In the genomic region with DNA sequence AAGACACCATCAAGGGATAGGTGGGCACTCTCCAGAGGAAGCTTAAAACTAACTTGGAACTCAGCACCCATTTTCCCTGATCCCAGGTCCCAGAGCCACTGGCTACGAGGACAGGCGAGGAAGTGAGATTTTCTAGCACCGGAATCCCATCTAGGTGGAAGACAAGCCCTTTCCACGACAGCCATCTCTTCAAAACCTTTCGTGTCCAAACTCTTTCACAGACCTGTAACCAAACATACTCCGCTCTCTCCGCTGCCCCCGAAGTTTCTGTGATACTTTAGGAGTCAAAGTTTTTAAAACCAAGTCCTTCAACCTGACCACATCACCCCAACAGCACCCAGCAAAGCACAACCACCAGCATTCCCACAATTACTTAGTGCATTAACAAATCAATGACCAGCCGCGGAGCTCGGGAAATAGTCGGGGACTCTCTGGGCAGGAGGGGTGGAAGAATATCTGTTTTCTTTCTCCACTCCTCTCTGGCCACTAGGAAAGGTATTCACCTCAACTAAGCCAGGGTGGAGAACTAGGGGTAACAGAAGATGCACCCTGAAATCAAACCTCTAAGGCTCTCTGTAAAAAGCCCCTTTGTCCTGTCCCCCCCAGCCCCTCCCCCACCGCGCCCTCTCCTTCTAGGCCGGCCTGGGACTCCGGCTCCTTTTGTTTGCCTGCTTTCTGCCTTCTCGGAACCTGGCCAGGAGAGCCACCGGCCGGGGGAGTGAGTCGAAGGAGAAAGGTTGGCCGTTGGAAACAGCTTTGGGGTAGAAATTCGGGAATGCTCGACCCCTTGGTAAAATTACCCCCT, we compare ENCODE assay signal across 8 mouse cellular contexts. TPM values are rescaled to one million over a fixed set of nuclear protein-coding genes. Genes with fewer than 3 reads are reported as not detected.
A peak's percentile ranks its signal among the peaks of the same experiment; 100 is the strongest.
DNase-seq lines count a peak whose midpoint lies in the region; ATAC-seq and TF ChIP-seq lines count a peak whose summit lies in the region.

No protein-coding gene starts in this region.

- peak; percentile 41 for DNase-seq in liver, embryonic 11.5 days (ENCODE audit: low spot score)
- DNase-seq in liver: no peak
- peak; percentile 47 for DNase-seq in embryonic facial prominence, embryonic 11.5 days (ENCODE audit: low spot score)
- DNase-seq in spleen, postnatal 10 days (ENCODE audit: low spot score in 2 of 2): no peak
- no peak for DNase-seq in ovary, postnatal 14 days (ENCODE audit: low spot score)
- DNase-seq in layer of hippocampus, postnatal 10 days (ENCODE audit: low spot score in 2 of 2): no peak

- H3K4me3 ChIP-seq in liver, embryonic 11.5 days (ENCODE audit: low read depth, low read length): peak overlapping the region; percentile 57
- peak overlapping the region; percentile 49 for H3K4me3 ChIP-seq in embryonic facial prominence, embryonic 11.5 days (ENCODE audit: low read depth, low read length)
- H3K4me3 ChIP-seq in limb, embryonic 12.5 days (replicated peaks): peak overlapping the region; percentile 67
- peak overlapping the region; percentile 75 for H3K4me3 ChIP-seq in small intestine, adult 2 months (ENCODE audit: low read depth, low read length)

- TF ChIP-seq CTCF in small intestine, adult 2 months (IDR thresholded peaks at IDR 0.05; ENCODE audit: extremely low read depth, insufficient read length, insufficient replicate concordance, low read depth, low read length): no peak

- H3K9ac ChIP-seq in liver, embryonic 11.5 days (ENCODE audit: low read depth, low read length): peak overlapping the region; percentile 21; the same call in 1 of the 2 replicates
- peak overlapping the region; percentile 70 for H3K9ac ChIP-seq in embryonic facial prominence, embryonic 11.5 days (replicated peaks; ENCODE audit: low read length)
- H3K9ac ChIP-seq in limb, embryonic 12.5 days (replicated peaks): peak overlapping the region; percentile 75

- peak overlapping the region; percentile 85 for H3K4me2 ChIP-seq in liver, embryonic 11.5 days
- peak overlapping the region; percentile 64 for H3K4me2 ChIP-seq in embryonic facial prominence, embryonic 11.5 days (ENCODE audit: low read depth, low read length)
- H3K4me2 ChIP-seq in limb, embryonic 12.5 days: peak overlapping the region; percentile 84

- ATAC-seq in liver, embryonic 11.5 days (replicated peaks; ENCODE audit: low FRiP score): no peak
- ATAC-seq in embryonic facial prominence, embryonic 11.5 days (replicated peaks; ENCODE audit: insufficient number of reproducible peaks, low FRiP score, low TSS enrichment, low read depth): no peak; the same call in 1 of the 2 replicates
- ATAC-seq in limb, embryonic 12.5 days (ENCODE audit: insufficient number of reproducible peaks, insufficient read depth, low FRiP score, low TSS enrichment, low read depth): no peak

- no peaks in the 10 kb centered on the region for H3K9me3 ChIP-seq in liver, embryonic 11.5 days (ENCODE audit: control insufficient read depth, low read length)
- no peaks in the 10 kb centered on the region for H3K9me3 ChIP-seq in embryonic facial prominence, embryonic 11.5 days (replicated peaks; ENCODE audit: control insufficient read depth, low read length)
- H3K9me3 ChIP-seq in limb, embryonic 12.5 days: no peaks in the 10 kb centered on the region

- H3K27ac ChIP-seq in liver, embryonic 11.5 days (ENCODE audit: low read depth, low read length): no peak overlapping the region
- 0 out of 2 replicates have a peak overlapping the region, but pooled peaks have one; percentile 17 for H3K27ac ChIP-seq in embryonic facial prominence, embryonic 11.5 days (replicated peaks; ENCODE audit: low read depth, low read length)
- H3K27ac ChIP-seq in limb, embryonic 12.5 days: peak overlapping the region; percentile 87
- no peak overlapping the region for H3K27ac ChIP-seq in small intestine, adult 2 months (ENCODE audit: insufficient read depth, low read depth, low read length)

- H3K27me3 ChIP-seq in liver, embryonic 11.5 days (replicated peaks; ENCODE audit: control insufficient read depth, insufficient read depth, low read length): peaks cover 43% of the 10 kb centered on the region
- no peaks in the 10 kb centered on the region for H3K27me3 ChIP-seq in embryonic facial prominence, embryonic 11.5 days (ENCODE audit: control insufficient read depth, insufficient read depth, low read length)
- no peaks in the 10 kb centered on the region for H3K27me3 ChIP-seq in limb, embryonic 12.5 days
- no peaks in the 10 kb centered on the region; the same call in 1 of the 2 replicates for H3K27me3 ChIP-seq in small intestine, adult 2 months (ENCODE audit: control insufficient read depth, insufficient read depth, low read length)

- H3K4me1 ChIP-seq in liver, embryonic 11.5 days (replicated peaks; ENCODE audit: control insufficient read depth, insufficient read depth, low read length): peaks cover 22% of the 10 kb centered on the region
- H3K4me1 ChIP-seq in embryonic facial prominence, embryonic 11.5 days (ENCODE audit: control insufficient read depth, insufficient read depth, low read length): peaks cover 12% of the 10 kb centered on the region
- peaks cover 48% of the 10 kb centered on the region for H3K4me1 ChIP-seq in limb, embryonic 12.5 days (replicated peaks)
- H3K4me1 ChIP-seq in small intestine, adult 2 months (ENCODE audit: control insufficient read depth, insufficient read depth, insufficient read length, low read length): peaks cover 13% of the 10 kb centered on the region

- no peak for TF ChIP-seq POLR2A in small intestine, adult 2 months (IDR thresholded peaks at IDR 0.05; ENCODE audit: low read depth, low read length)

- no peaks in the 10 kb centered on the region for H3K36me3 ChIP-seq in liver, embryonic 11.5 days (ENCODE audit: control insufficient read depth, insufficient read depth, low read length)
- H3K36me3 ChIP-seq in embryonic facial prominence, embryonic 11.5 days (replicated peaks; ENCODE audit: control insufficient read depth, insufficient read depth, low read depth, low read length): no peaks in the 10 kb centered on the region
- no peaks in the 10 kb centered on the region for H3K36me3 ChIP-seq in limb, embryonic 12.5 days
- no peaks in the 10 kb centered on the region for H3K36me3 ChIP-seq in small intestine, adult 2 months (ENCODE audit: control insufficient read depth, insufficient read depth, low read length)

- WGBS in liver, embryonic 11.5 days: 5% methylated on average over 23 of the region's 23 CpGs
- under 1% methylated on average over 23 of the region's 23 CpGs for WGBS in embryonic facial prominence, embryonic 11.5 days
- under 1% methylated on average over 23 of the region's 23 CpGs for WGBS in limb, embryonic 12.5 days
- 7% methylated on average over 23 of the region's 23 CpGs for WGBS in small intestine, adult 2 months

RNA-seq across cellular contexts. Expression of a gene that starts 0.9 kb away (rescaled TPM):
- polyA plus RNA-seq in liver, embryonic 11.5 days (2014; fragmentation: Nextera tagmentation; extraction: Ambion mirVana): 3.1 and 3.2 TPM in 2 replicates
- polyA plus RNA-seq in embryonic facial prominence, embryonic 11.5 days (2014; fragmentation: Nextera tagmentation; extraction: Ambion mirVana): 15.7 and 20.4 TPM in 2 replicates
- polyA plus RNA-seq in limb, embryonic 12.5 days (2016; fragmentation: Nextera tagmentation; extraction: Ambion mirVana): 25.4 and 28.4 TPM in 2 replicates
- 35.2 and 55.9 TPM in 2 replicates for polyA plus RNA-seq in small intestine, adult 2 months (2012; rRNA removed)
- total RNA-seq in layer of hippocampus, postnatal 10 days (2021): 1 to 10 TPM; 7.6 TPM

RNA-seq across cellular contexts. Expression of a gene that starts 20.6 kb away (rescaled TPM):
- not detected in 2 replicates for polyA plus RNA-seq in liver, embryonic 11.5 days (2014; fragmentation: Nextera tagmentation; extraction: Ambion mirVana)
- 0.54 TPM in 1 of 2 replicates, not detected in the other for polyA plus RNA-seq in embryonic facial prominence, embryonic 11.5 days (2014; fragmentation: Nextera tagmentation; extraction: Ambion mirVana)
- 0.23 and 0.40 TPM in 2 replicates for polyA plus RNA-seq in limb, embryonic 12.5 days (2016; fragmentation: Nextera tagmentation; extraction: Ambion mirVana)
- polyA plus RNA-seq in small intestine, adult 2 months (2012; rRNA removed): 1.1 and 2.2 TPM in 2 replicates
- total RNA-seq in layer of hippocampus, postnatal 10 days (2021): 1 to 10 TPM; 2.2 to 2.3 TPM

RNA-seq across cellular contexts. Expression of a gene that starts 27.5 kb away (rescaled TPM):
- not detected in 2 replicates for polyA plus RNA-seq in liver, embryonic 11.5 days (2014; fragmentation: Nextera tagmentation; extraction: Ambion mirVana)
- polyA plus RNA-seq in embryonic facial prominence, embryonic 11.5 days (2014; fragmentation: Nextera tagmentation; extraction: Ambion mirVana): not detected in 2 replicates
- not detected in 2 replicates for polyA plus RNA-seq in limb, embryonic 12.5 days (2016; fragmentation: Nextera tagmentation; extraction: Ambion mirVana)
- 0.36 and 0.55 TPM in 2 replicates for polyA plus RNA-seq in small intestine, adult 2 months (2012; rRNA removed)
- 10 to 100 TPM; 10.4 to 13.2 TPM for total RNA-seq in layer of hippocampus, postnatal 10 days (2021)

Comparison
In these comparisons a context has a peak if more than half of its experiments do, and no peak if none do; other contexts are left out.
1. DNase-seq: peak in liver, embryonic 11.5 days (single experiment) and embryonic facial prominence, embryonic 11.5 days (single experiment); none in liver (single experiment), spleen, postnatal 10 days (0 of 2), ovary, postnatal 14 days (single experiment) and layer of hippocampus, postnatal 10 days (0 of 2).
2. H3K27ac ChIP-seq: peak in embryonic facial prominence, embryonic 11.5 days (single experiment) and limb, embryonic 12.5 days (single experiment); none in liver, embryonic 11.5 days (single experiment) and small intestine, adult 2 months (single experiment).
3. H3K9ac ChIP-seq: peak in every context shown above with its lines; median percentile 75 in limb, embryonic 12.5 days; 70 in embryonic facial prominence, embryonic 11.5 days; 21 in liver, embryonic 11.5 days.
4. Peak in every context shown above with its lines, with median percentiles within 50 percentile points of each other: H3K4me2 ChIP-seq and H3K4me3 ChIP-seq.